Mouse (Mus musculus) intestine, postnatal 0 days (tissue): Measurements from ENCODE around the gene Ap1g2. TPM values are rescaled to one million over a fixed set of nuclear protein-coding genes. Genes with fewer than 3 reads are reported as not detected.

Source experiments
- ATAC-seq: fragments of 200-750 bp; cut with Nextera tagmentation; 2 replicates; pipeline ENCODE4 v1.8.0; 2017; ENCODE audit warnings: mild to moderate bottlenecking, moderate TSS enrichment, moderate library complexity
- H3K27ac ChIP-seq: fragments of 300-500 bp; sonication (generic); 2 replicates; pipeline ENCODE4 v1.5.1; 2014; ENCODE audit warnings: mild to moderate bottlenecking, low read depth, low read length, moderate library complexity
- H3K27me3 ChIP-seq: fragments of 300-500 bp; sonication (generic); replicated peaks from 2 replicates; pipeline ENCODE4 v1.6.1; 2014; ENCODE audit warnings: low read length, mixed read lengths; ENCODE audit not compliant: control insufficient read depth, insufficient read depth
- H3K36me3 ChIP-seq: fragments of 300-500 bp; sonication (generic); 2 replicates; pipeline ENCODE4 v1.6.1; 2014; ENCODE audit warnings: mild to moderate bottlenecking, moderate library complexity; ENCODE audit not compliant: control insufficient read depth, insufficient read depth
- H3K4me1 ChIP-seq: fragments of 300-500 bp; sonication (generic); replicated peaks from 2 replicates; pipeline ENCODE4 v1.6.1; 2014; ENCODE audit warnings: antibody characterized with exemption, low read length, mixed read lengths; ENCODE audit not compliant: control insufficient read depth, insufficient read depth
- H3K4me2 ChIP-seq: fragments of 300-500 bp; sonication (generic); replicated peaks from 2 replicates; pipeline ENCODE4 v1.6.1; 2014; ENCODE audit warnings: low read depth, mild to moderate bottlenecking, moderate library complexity
- H3K4me3 ChIP-seq: fragments of 300-500 bp; sonication (generic); 2 replicates; pipeline ENCODE4 v1.5.1; 2014; ENCODE audit warnings: low read depth, low read length
- H3K9ac ChIP-seq: fragments of 300-500 bp; sonication (generic); 2 replicates; pipeline ENCODE4 v1.6.1; 2014; ENCODE audit warnings: mild to moderate bottlenecking, low read depth, low read length
- H3K9me3 ChIP-seq: fragments of 300-500 bp; sonication (generic); 2 replicates; pipeline ENCODE4 v1.6.1; 2016; ENCODE audit warnings: mixed run types; ENCODE audit not compliant: control insufficient read depth
- CTCF ChIP-seq: sonication (generic); IDR thresholded peaks from 2 replicates; pipeline ENCODE4 v1.5.1; 2016; ENCODE audit warnings: low read depth, mild to moderate bottlenecking, control low read depth, antibody characterized with exemption, moderate library complexity
- WGBS: fragments of 180-500 bp; shearing (Covaris S2); extraction: QIAGEN DNeasy Blood & Tissue Kit; methylation state at CpG from one replicate; pipeline ENCODE4 v1.1.7; 2014; 5-methylcytosine and 5-hydroxymethylcytosine counted together
- polyA plus RNA-seq: library from polyadenylated mRNA; unstranded; fragments of >200 nt; fragmentation: Nextera tagmentation; extraction: Ambion mirVana; gene quantifications from 2 replicates; pipeline ENCODE4 v1.2.1, GENCODE M21; 2015

Ap1g2 gene
- 75.3 and 81.5 TPM in 2 replicates for polyA plus RNA-seq

GRCm38 (mm10) chr14:55105836-55106809 is at the start of gene Ap1g2:
Gene Ap1g2 (minus strand): TSS chr14:55106593.
- H3K9ac ChIP-seq: peak within 1 kb of the TSS; percentile 57
- peak; percentile 55 for TF ChIP-seq CTCF
- no peaks in the 10 kb centered on the region for H3K9me3 ChIP-seq
- ATAC-seq: peak; percentile 85
- peaks cover 25% of the 10 kb centered on the region for H3K36me3 ChIP-seq
- peak within 1 kb of the TSS; percentile 83 for H3K4me2 ChIP-seq
- peak within 1 kb of the TSS; percentile 89 for H3K27ac ChIP-seq
- under 1% methylated on average over 39 of the region's 39 CpGs for WGBS
- H3K4me3 ChIP-seq: peak within 1 kb of the TSS; percentile 60
- peaks cover 13% of the 10 kb centered on the region; the same call in 1 of the 2 replicates for H3K4me1 ChIP-seq
- H3K27me3 ChIP-seq: no peaks in the 10 kb centered on the region

- Histone ChIP-seq H3K9ac (no peak overlapping the region), H3K36me3 (no peaks in the 10 kb centered on the region), H3K9me3 (no peaks in the 10 kb centered on the region), H3K27me3 (no peaks in the 10 kb centered on the region), H3K27ac (peak overlapping the region; percentile 66), H3K4me3 (no peak overlapping the region), H3K4me1 (0 out of 2 replicates have a peak, but pooled peaks cover 3% of the 10 kb centered on the region), H3K4me2 (no peak overlapping the region)
- 64% methylated on average over 16 of the region's 16 CpGs for WGBS
- no peak for TF ChIP-seq CTCF
- ATAC-seq: peak; percentile 66
These were observed 46.6 kb upstream of the Ap1g2 start for GRCm38 (mm10) chr14:55152951-55153481.

- Histone ChIP-seq H3K27ac (no peak overlapping the region), H3K4me2 (no peak overlapping the region), H3K36me3 (no peaks in the 10 kb centered on the region), H3K9ac (no peak overlapping the region), H3K9me3 (no peaks in the 10 kb centered on the region), H3K27me3 (no peaks in the 10 kb centered on the region), H3K4me3 (no peak overlapping the region), H3K4me1 (0 out of 2 replicates have a peak, but pooled peaks cover 3% of the 10 kb centered on the region)
- TF ChIP-seq CTCF: no peak
- ATAC-seq: no peak
- WGBS: 84% methylated on average over 4 of the region's 4 CpGs
These were observed 45.8 kb upstream of the Ap1g2 start for GRCm38 (mm10) chr14:55152174-55152573.

GRCm38 (mm10) chr14:55150985-55151384 is 44.6 kb upstream of the Ap1g2 start:
- WGBS: 79% methylated on average over 5 of the region's 5 CpGs
- H3K27me3 ChIP-seq: no peaks in the 10 kb centered on the region
- ATAC-seq: no peak

GRCm38 (mm10) chr14:55149041-55149440 is 42.6 kb upstream of the Ap1g2 start:
- 81% methylated on average over 5 of the region's 5 CpGs for WGBS
- H3K4me1 ChIP-seq: 0 out of 2 replicates have a peak, but pooled peaks cover 3% of the 10 kb centered on the region

More at GRCm38 (mm10) chr14:55150985-55151384, 44.6 kb upstream of the Ap1g2 start:
- Histone ChIP-seq H3K4me1 (0 out of 2 replicates have a peak, but pooled peaks cover 3% of the 10 kb centered on the region), H3K9me3 (no peaks in the 10 kb centered on the region), H3K4me2 (no peak overlapping the region), H3K4me3 (no peak overlapping the region), H3K27ac (no peak overlapping the region), H3K36me3 (no peaks in the 10 kb centered on the region), H3K9ac (no peak overlapping the region)
- no peak for TF ChIP-seq CTCF

GRCm38 (mm10) chr14:55148363-55148915 is 42.0 kb upstream of the Ap1g2 start:
- H3K36me3 ChIP-seq: no peaks in the 10 kb centered on the region
- 0 out of 2 replicates have a peak, but pooled peaks cover 3% of the 10 kb centered on the region for H3K4me1 ChIP-seq
- no peak overlapping the region for H3K9ac ChIP-seq
- no peak overlapping the region for H3K27ac ChIP-seq
- no peaks in the 10 kb centered on the region for H3K27me3 ChIP-seq
- no peaks in the 10 kb centered on the region for H3K9me3 ChIP-seq
- ATAC-seq: no peak
- no peak overlapping the region for H3K4me2 ChIP-seq
- TF ChIP-seq CTCF: peak; percentile 89
- WGBS: 35% methylated on average over 5 of the region's 5 CpGs
- no peak overlapping the region for H3K4me3 ChIP-seq

More at GRCm38 (mm10) chr14:55149041-55149440, 42.6 kb upstream of the Ap1g2 start:
- H3K27ac ChIP-seq: no peak overlapping the region
- no peak overlapping the region for H3K9ac ChIP-seq
- no peak for ATAC-seq
- no peaks in the 10 kb centered on the region for H3K36me3 ChIP-seq
- H3K4me2 ChIP-seq: no peak overlapping the region
- no peak overlapping the region for H3K4me3 ChIP-seq
- no peaks in the 10 kb centered on the region for H3K27me3 ChIP-seq
- no peak for TF ChIP-seq CTCF
- H3K9me3 ChIP-seq: no peaks in the 10 kb centered on the region
